Mouse (Mus musculus): ENCODE measurements at regions not wholly inside any gene's neighbourhood (a gene's known extent, or its start where the extent isn't known, plus 50 kb on each side); places are given as distances from the start of the nearest gene placed in this dataset.

GRCm38 (mm10) chr8:7956745-7957144 is 704.3 kb downstream of the Efnb2 start:
- intact Hi-C loops (cut with DNase I), result no loop called here
- no peak for DNase-seq

GRCm38 (mm10) chr8:7954851-7955250 is 706.2 kb downstream of the Efnb2 start:
- intact Hi-C loops (cut with DNase I), result no loop called here
- DNase-seq, result no peak

- intact Hi-C loops (cut with DNase I), result no loop called here
- DNase-seq, result no peak
These were observed 714.9 kb downstream of the Efnb2 start for GRCm38 (mm10) chr8:7945966-7946775.

GRCm38 (mm10) chr8:7936596-7936995 is 724.4 kb downstream of the Efnb2 start:
- DNase-seq, result no peak
- intact Hi-C loops (cut with DNase I), result no loop called here

GRCm38 (mm10) chr8:7919416-7919815 is 741.6 kb downstream of the Efnb2 start:
- no peak for DNase-seq
- intact Hi-C loops (cut with DNase I), result no loop called here

- intact Hi-C loops (cut with DNase I), result no loop called here
- no peak for DNase-seq
These were observed 766.7 kb downstream of the Efnb2 start for GRCm38 (mm10) chr8:7894338-7894737.

GRCm38 (mm10) chr8:7853169-7853568 is 807.9 kb downstream of the Efnb2 start:
- no peak for DNase-seq
- intact Hi-C loops (cut with DNase I), result no loop called here

GRCm38 (mm10) chr8:7850573-7850972 is 810.5 kb downstream of the Efnb2 start:
- DNase-seq, result no peak
- intact Hi-C loops (cut with DNase I), result no loop called here

- intact Hi-C loops (cut with DNase I), result no loop called here
- no peak for DNase-seq
These were observed 829.1 kb downstream of the Efnb2 start for GRCm38 (mm10) chr8:7831948-7832347.

GRCm38 (mm10) chr8:7827811-7828210 is 833.2 kb downstream of the Efnb2 start:
- no peak for DNase-seq
- intact Hi-C loops (cut with DNase I), result no loop called here

GRCm38 (mm10) chr8:7808395-7808794 is 852.6 kb downstream of the Efnb2 start:
- no peak for DNase-seq
- intact Hi-C loops (cut with DNase I), result no loop called here

GRCm38 (mm10) chr8:7799221-7799620 is 861.8 kb downstream of the Efnb2 start:
- intact Hi-C loops (cut with DNase I), result no loop called here
- no peak for DNase-seq

- DNase-seq, result no peak
- intact Hi-C loops (cut with DNase I), result no loop called here
These were observed 864.9 kb downstream of the Efnb2 start for GRCm38 (mm10) chr8:7796156-7796555.

- intact Hi-C loops (cut with DNase I), result no loop called here
- DNase-seq, result no peak
These were observed 897.2 kb downstream of the Efnb2 start for GRCm38 (mm10) chr8:7763820-7764219.

GRCm38 (mm10) chr8:7760987-7761386 is 900.1 kb downstream of the Efnb2 start:
- DNase-seq, result no peak
- intact Hi-C loops (cut with DNase I), result no loop called here

GRCm38 (mm10) chr8:7732726-7733125 is 928.3 kb downstream of the Efnb2 start:
- no peak for DNase-seq
- intact Hi-C loops (cut with DNase I), result no loop called here

GRCm38 (mm10) chr8:7721880-7722279 is 939.2 kb downstream of the Efnb2 start:
- intact Hi-C loops (cut with DNase I), result no loop called here
- DNase-seq, result no peak

GRCm38 (mm10) chr8:7718898-7719696 is 941.9 kb downstream of the Efnb2 start:
- intact Hi-C loops (cut with DNase I), result no loop called here

GRCm38 (mm10) chr8:7710764-7711163 is 950.3 kb downstream of the Efnb2 start:
- intact Hi-C loops (cut with DNase I), result no loop called here
- DNase-seq, result no peak

More at GRCm38 (mm10) chr8:7718898-7719696, 941.9 kb downstream of the Efnb2 start:
- DNase-seq, result no peak

GRCm38 (mm10) chr8:7709406-7709805 is 951.6 kb downstream of the Efnb2 start:
- intact Hi-C loops (cut with DNase I), result no loop called here
- DNase-seq, result no peak

GRCm38 (mm10) chr8:7691355-7691996 is 969.6 kb downstream of the Efnb2 start:
- no peak for DNase-seq
- intact Hi-C loops (cut with DNase I), result no loop called here

All from gastrocnemius, postnatal 36 days (tissue).